Mouse (Mus musculus): Measurements from ENCODE around the gene Acot9.
A peak's percentile ranks its signal among the peaks of the same experiment; 100 is the strongest.

The Acot9 gene

GRCm38 (mm10) chrX:155262235-155262914 lies at the start of gene Acot9:
Gene Acot9 (plus strand): TSS chrX:155262443.
- DNase-seq (ENCODE audit: low spot score): peak; percentile 68

GRCm38 (mm10) chrX:155214291-155215136 lies 47.7 kb upstream of the Acot9 start:
- no peak for DNase-seq (ENCODE audit: low spot score)

- peak; percentile 12 for DNase-seq (ENCODE audit: low spot score)
Observed at GRCm38 (mm10) chrX:155215501-155216248, 46.6 kb upstream of the Acot9 start.

GRCm38 (mm10) chrX:155216271-155216670 lies 46.0 kb upstream of the Acot9 start, which contains the start of gene Sat1:
Gene Sat1 (minus strand): TSS chrX:155216449.
- peak; percentile 75 for DNase-seq (ENCODE audit: low spot score)

GRCm38 (mm10) chrX:155218277-155218676 lies 44.0 kb upstream of the Acot9 start:
- DNase-seq (ENCODE audit: low spot score): no peak

- DNase-seq (ENCODE audit: low spot score): no peak
Observed at GRCm38 (mm10) chrX:155256856-155257255, 5.4 kb upstream of the Acot9 start.

- no peak for DNase-seq (ENCODE audit: low spot score)
Observed at GRCm38 (mm10) chrX:155262915-155263252, 641 bp downstream of the Acot9 start.

- DNase-seq (ENCODE audit: low spot score): no peak
Observed at GRCm38 (mm10) chrX:155278483-155278882, 16.2 kb downstream of the Acot9 start.

- DNase-seq (ENCODE audit: low spot score): no peak
Observed at GRCm38 (mm10) chrX:155280427-155281044, 18.3 kb downstream of the Acot9 start.

- no peak for DNase-seq (ENCODE audit: low spot score)
Observed at GRCm38 (mm10) chrX:155306390-155306789, 44.1 kb downstream of the Acot9 start.

- DNase-seq (ENCODE audit: low spot score): no peak
Observed at GRCm38 (mm10) chrX:155318005-155318404, 55.8 kb downstream of the Acot9 start.

- DNase-seq (ENCODE audit: low spot score): no peak
Observed at GRCm38 (mm10) chrX:155337567-155337904, 75.3 kb downstream of the Acot9 start.

- DNase-seq (ENCODE audit: low spot score): peak; percentile 72
Observed at GRCm38 (mm10) chrX:155337905-155338721, 75.9 kb downstream of the Acot9 start.

- no peak for DNase-seq (ENCODE audit: low spot score)
Observed at GRCm38 (mm10) chrX:155340654-155341053, 78.4 kb downstream of the Acot9 start, which contains the start of gene Prdx4. Gene Prdx4 (minus strand): TSS chrX:155340754.

GRCm38 (mm10) chrX:155346249-155346648 lies 84.0 kb downstream of the Acot9 start:
- DNase-seq (ENCODE audit: low spot score): no peak

Data from urinary bladder, postnatal 25 days (tissue).